Mouse (Mus musculus): ENCODE results near the gene Olfr589. TPM values are rescaled to one million over a fixed set of nuclear protein-coding genes. Genes with fewer than 3 reads are reported as not detected.
"Not testable (repeated sequence)": the region's sequence is repeated elsewhere in the genome, so short reads cannot be mapped to it uniquely, and the experiment has no call there.

Gene Olfr589
- not detected in 2 replicates for polyA plus RNA-seq (2012; rRNA removed)

DNA sequence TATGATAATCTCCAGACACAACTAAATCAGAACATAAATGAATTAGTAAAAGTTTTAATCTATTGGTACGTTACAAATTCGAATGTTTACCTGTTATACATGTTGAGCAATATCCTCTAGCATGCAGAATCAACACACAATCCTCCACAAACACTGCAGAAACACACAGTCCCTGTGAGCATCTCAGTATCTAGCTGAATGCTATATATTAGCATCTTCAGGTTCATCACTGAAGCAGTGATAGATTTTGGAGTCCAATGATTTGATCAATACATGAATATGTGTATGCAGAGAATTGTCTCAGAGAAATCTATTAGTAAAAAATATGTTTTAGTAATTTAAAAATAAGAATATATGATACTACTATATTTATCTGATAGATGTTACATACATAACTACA, at the start of gene Olfr589:
TSS of gene Olfr589 (minus strand) at position 101 of the 400 bp plus-strand sequence.
- TF ChIP-seq POLR2A (IDR thresholded peaks at IDR 0.05; ENCODE audit: borderline replicate concordance, extremely low read depth, insufficient read depth, insufficient read length, poor library complexity, severe bottlenecking) = no peak
- no peak for TF ChIP-seq CTCF (IDR thresholded peaks at IDR 0.05; ENCODE audit: borderline replicate concordance, extremely low read depth, insufficient read depth, insufficient read length)
- no peak for DNase-seq (ENCODE audit: low read depth)

DNA sequence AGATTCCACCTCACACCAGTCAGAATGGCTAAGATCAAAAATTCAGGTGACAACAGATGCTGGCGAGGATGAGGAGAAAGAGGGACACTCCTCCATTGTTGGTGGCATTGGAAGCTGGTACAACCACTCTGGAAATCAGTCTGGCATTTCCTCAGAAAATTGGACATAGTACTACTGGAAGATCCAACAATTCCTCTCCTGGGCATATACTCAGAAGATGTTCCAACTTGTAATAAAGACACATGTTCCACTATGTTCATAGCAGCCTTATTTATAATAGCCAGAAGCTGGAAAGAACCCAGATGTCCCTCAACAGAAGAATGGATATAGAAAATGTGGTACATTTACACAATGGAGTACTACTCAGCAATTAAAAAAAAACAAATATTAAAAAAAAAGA, 28.3 kb upstream of the Olfr589 start, which contains the start of gene Olfr592:
TSS of gene Olfr592 (plus strand) at position 301 of the 400 bp plus-strand sequence.
- DNase-seq (ENCODE audit: low read depth) = not testable (repeated sequence)

DNA sequence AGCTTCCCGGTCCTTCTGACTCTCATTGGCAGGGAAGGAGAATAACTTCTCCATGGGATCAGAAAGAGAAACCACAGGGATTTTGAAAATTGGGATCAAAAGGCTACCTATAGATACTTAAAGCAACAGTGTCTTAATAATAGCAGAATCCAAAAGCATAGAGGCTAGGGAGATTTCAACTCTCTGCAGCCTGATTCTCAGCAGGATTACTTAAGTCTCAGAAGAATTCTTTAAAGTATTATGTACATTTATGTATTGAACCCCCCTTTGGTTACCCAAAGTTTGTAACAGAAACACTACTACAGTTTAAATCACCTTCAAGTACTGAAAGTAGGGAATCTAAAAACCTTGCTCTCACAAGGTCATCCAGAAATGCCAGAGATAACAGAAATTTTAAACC, 22.1 kb upstream of the Olfr589 start, which contains the start of gene Olfr591:
TSS of gene Olfr591 (minus strand) at position 101 of the 400 bp plus-strand sequence.
- TF ChIP-seq CTCF (IDR thresholded peaks at IDR 0.05; ENCODE audit: borderline replicate concordance, extremely low read depth, insufficient read depth, insufficient read length) = no peak
- no peak for TF ChIP-seq POLR2A (IDR thresholded peaks at IDR 0.05; ENCODE audit: borderline replicate concordance, extremely low read depth, insufficient read depth, insufficient read length, poor library complexity, severe bottlenecking)
- no peak for DNase-seq (ENCODE audit: low read depth)

DNA sequence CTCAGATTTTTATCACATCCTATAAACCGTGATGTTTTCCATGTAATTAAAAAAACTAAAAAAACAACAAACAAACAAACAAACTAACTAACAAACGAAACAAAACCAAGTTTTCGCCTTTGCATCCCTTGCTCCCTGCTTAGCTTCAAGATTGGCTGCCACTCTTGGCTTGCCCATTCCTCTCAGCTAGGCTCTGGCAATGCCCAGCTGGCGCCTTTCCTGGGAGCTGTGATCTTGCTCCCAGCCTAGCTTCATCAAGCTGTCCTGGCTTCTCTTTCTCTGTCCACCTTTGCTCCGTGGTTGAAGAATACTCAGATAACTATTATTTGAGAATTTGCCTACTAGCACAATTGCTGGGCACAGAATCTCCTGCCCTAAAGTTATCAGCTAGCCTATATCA, 13.5 kb upstream of the Olfr589 start:
- TF ChIP-seq POLR2A (IDR thresholded peaks at IDR 0.05; ENCODE audit: borderline replicate concordance, extremely low read depth, insufficient read depth, insufficient read length, poor library complexity, severe bottlenecking) = no peak
- no peak for DNase-seq (ENCODE audit: low read depth)

DNA sequence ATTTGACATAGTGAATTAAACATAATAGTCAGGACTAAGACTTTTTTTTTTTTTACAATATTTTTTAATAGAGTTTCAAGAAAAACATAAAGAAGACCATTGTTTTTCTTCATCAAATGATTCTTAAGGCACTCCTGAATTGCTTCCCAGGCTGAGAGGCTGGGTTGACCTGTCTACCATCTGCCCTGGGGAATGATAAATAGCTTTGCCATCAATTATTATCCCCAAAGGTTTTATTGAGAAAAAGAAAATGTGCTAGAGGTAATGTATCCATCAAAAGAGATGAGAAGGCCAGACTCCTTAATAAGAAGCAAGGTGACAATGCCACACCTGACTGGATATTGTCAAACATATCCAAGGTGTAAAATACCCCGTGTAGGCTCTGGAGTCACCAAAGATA, 15.6 kb downstream of the Olfr589 start, which contains the start of gene Olfr588-ps1:
TSS of gene Olfr588-ps1 (plus strand) at position 301 of the 400 bp plus-strand sequence.
- no peak for DNase-seq (ENCODE audit: low read depth)
- TF ChIP-seq POLR2A (IDR thresholded peaks at IDR 0.05; ENCODE audit: borderline replicate concordance, extremely low read depth, insufficient read depth, insufficient read length, poor library complexity, severe bottlenecking) (no peak), CTCF (IDR thresholded peaks at IDR 0.05; ENCODE audit: borderline replicate concordance, extremely low read depth, insufficient read depth, insufficient read length) (no peak)

DNA sequence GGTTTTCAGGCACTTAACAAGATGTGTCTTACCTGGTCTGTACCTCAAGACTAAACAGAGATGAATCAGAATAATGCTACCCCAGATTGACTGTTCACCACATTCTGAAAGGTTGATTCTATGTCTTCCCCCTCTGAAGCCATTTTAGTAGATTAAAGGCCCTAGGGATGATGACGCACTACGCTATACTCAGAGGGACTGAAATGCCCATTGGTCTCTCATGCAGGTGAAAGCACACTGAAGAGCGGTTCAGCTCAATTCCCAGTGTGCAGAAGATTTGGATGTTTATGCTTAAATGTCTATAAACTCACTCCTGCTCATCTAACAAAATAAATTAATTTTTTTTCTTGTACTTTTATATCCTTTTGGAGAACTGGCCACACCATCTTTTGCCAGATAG, 30.6 kb downstream of the Olfr589 start, which contains the start of gene Olfr586:
TSS of gene Olfr586 (minus strand) at position 101 of the 400 bp plus-strand sequence.
- TF ChIP-seq POLR2A (IDR thresholded peaks at IDR 0.05; ENCODE audit: borderline replicate concordance, extremely low read depth, insufficient read depth, insufficient read length, poor library complexity, severe bottlenecking) (no peak), CTCF (IDR thresholded peaks at IDR 0.05; ENCODE audit: borderline replicate concordance, extremely low read depth, insufficient read depth, insufficient read length) (no peak)
- no peak for DNase-seq (ENCODE audit: low read depth)

DNA sequence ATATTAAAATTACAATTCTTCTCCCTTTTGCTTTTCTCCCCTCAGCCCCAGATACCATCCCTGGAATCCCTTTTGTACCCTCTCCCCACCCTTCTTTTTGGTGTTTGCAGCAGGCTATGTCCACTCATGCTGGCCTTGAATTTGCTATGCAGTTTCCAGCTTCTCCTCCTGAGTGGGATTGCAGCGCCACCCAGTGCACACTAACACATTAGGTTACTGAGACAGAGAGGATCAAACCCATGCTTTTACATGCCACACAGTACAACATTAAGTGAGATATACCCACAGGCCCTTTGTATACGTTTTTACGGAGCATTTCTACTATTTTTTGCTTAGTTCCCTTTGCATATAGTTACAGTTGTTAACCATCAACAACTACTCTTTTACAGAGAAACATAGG, 36.8 kb downstream of the Olfr589 start:
- peak; percentile 1 for DNase-seq (ENCODE audit: low read depth)

More for the DNA sequence above, 36.8 kb downstream of the Olfr589 start:
- no peak for TF ChIP-seq POLR2A (IDR thresholded peaks at IDR 0.05; ENCODE audit: borderline replicate concordance, extremely low read depth, insufficient read depth, insufficient read length, poor library complexity, severe bottlenecking)
- no peak for TF ChIP-seq CTCF (IDR thresholded peaks at IDR 0.05; ENCODE audit: borderline replicate concordance, extremely low read depth, insufficient read depth, insufficient read length)

Other genes with a start within 250 kb of the Olfr589 start
- not detected in 2 replicates for gene Olfr571, start 238.8 kb downstream of the Olfr589 start, polyA plus RNA-seq (2012; rRNA removed)
- gene Olfr572, start 231.9 kb downstream of the Olfr589 start, polyA plus RNA-seq (2012; rRNA removed) = not detected in 2 replicates
- gene Olfr573-ps1, start 213.8 kb downstream of the Olfr589 start, polyA plus RNA-seq (2012; rRNA removed) = not detected in 2 replicates
- gene Olfr574, start 207.9 kb downstream of the Olfr589 start, polyA plus RNA-seq (2012; rRNA removed) = 0.08 TPM in 1 of 2 replicates, not detected in the other
- not detected in 2 replicates for gene Olfr575, start 197.6 kb downstream of the Olfr589 start, polyA plus RNA-seq (2012; rRNA removed)
- gene Olfr576, start 193.7 kb downstream of the Olfr589 start, polyA plus RNA-seq (2012; rRNA removed) = not detected in 2 replicates
- not detected in 2 replicates for gene Olfr577, start 180.4 kb downstream of the Olfr589 start, polyA plus RNA-seq (2012; rRNA removed)
- not detected in 2 replicates for gene Olfr578, start 167.0 kb downstream of the Olfr589 start, polyA plus RNA-seq (2012; rRNA removed)
- gene Olfr582, start 118.3 kb downstream of the Olfr589 start, polyA plus RNA-seq (2012; rRNA removed) = not detected in 2 replicates
- gene Olfr583, start 105.1 kb downstream of the Olfr589 start, polyA plus RNA-seq (2012; rRNA removed) = not detected in 2 replicates
- not detected in 2 replicates for gene Olfr584, start 74.5 kb downstream of the Olfr589 start, polyA plus RNA-seq (2012; rRNA removed)
- gene Olfr585, start 58.6 kb downstream of the Olfr589 start, polyA plus RNA-seq (2012; rRNA removed) = not detected in 2 replicates
- not detected in 2 replicates for gene Olfr586, start 30.7 kb downstream of the Olfr589 start, polyA plus RNA-seq (2012; rRNA removed)
- gene Olfr588-ps1, start 15.5 kb downstream of the Olfr589 start, polyA plus RNA-seq (2012; rRNA removed) = not detected in 2 replicates
- gene Olfr591, start 22.0 kb upstream of the Olfr589 start, polyA plus RNA-seq (2012; rRNA removed) = not detected in 2 replicates
- gene Olfr592, start 28.4 kb upstream of the Olfr589 start, polyA plus RNA-seq (2012; rRNA removed) = not detected in 2 replicates
- not detected in 2 replicates for gene Olfr593, start 55.5 kb upstream of the Olfr589 start, polyA plus RNA-seq (2012; rRNA removed)
- not detected in 2 replicates for gene Olfr594, start 60.6 kb upstream of the Olfr589 start, polyA plus RNA-seq (2012; rRNA removed)
- not detected in 2 replicates for gene Usp17ld, start 96.1 kb upstream of the Olfr589 start, polyA plus RNA-seq (2012; rRNA removed)
- not detected in 2 replicates for gene Olfr596, start 149.3 kb upstream of the Olfr589 start, polyA plus RNA-seq (2012; rRNA removed)
- not detected in 2 replicates for gene Olfr597, start 160.0 kb upstream of the Olfr589 start, polyA plus RNA-seq (2012; rRNA removed)
- not detected in 2 replicates for gene Olfr598, start 167.2 kb upstream of the Olfr589 start, polyA plus RNA-seq (2012; rRNA removed)
- gene Olfr599, start 179.6 kb upstream of the Olfr589 start, polyA plus RNA-seq (2012; rRNA removed) = not detected in 2 replicates
- not detected in 2 replicates for gene Olfr600, start 193.3 kb upstream of the Olfr589 start, polyA plus RNA-seq (2012; rRNA removed)
- gene Olfr601, start 206.3 kb upstream of the Olfr589 start, polyA plus RNA-seq (2012; rRNA removed) = not detected in 2 replicates
- not detected in 2 replicates for gene Olfr603, start 229.8 kb upstream of the Olfr589 start, polyA plus RNA-seq (2012; rRNA removed)

Measured in brain, embryonic 14.5 days (tissue).